ENCODE assay signal across 24 mouse cellular contexts in the genomic region with DNA sequence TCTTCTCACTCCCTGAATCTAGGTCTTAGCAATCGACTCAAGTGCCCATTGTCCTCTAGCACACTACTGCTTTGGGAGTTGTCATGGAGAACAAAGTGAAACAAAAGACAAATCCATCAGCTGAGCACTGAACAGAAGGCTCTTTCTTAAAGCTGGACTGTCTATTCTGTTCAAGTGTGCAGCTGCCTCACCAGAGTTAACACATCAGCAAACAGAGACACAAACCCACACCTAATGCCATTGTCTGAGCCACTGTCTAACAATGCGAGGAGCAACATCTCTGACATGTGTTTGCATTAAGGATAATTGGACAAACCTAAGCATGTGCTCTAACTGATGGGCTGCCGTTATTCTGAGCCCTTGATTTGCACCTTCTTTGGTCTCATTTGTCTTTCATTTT.
DNase-seq lines count a peak whose midpoint lies in the region; ATAC-seq lines count a peak whose summit lies in the region.
"Had no signal": no experiment of that assay in that cellular context is flagged by ENCODE, and none has a peak within 500 bp of the region (broad histone marks: within the 10 kb centered on the region; RNA-seq: fewer than 3 reads in every experiment).

No protein-coding gene starts in this region.

- H3K4me1 ChIP-seq in forebrain, embryonic 12.5 days: peaks cover 3% of the 10 kb centered on the region; the same call in 1 of the 2 replicates
- H3K4me1 ChIP-seq in forebrain, embryonic 10.5 days: peaks cover 4% of the 10 kb centered on the region; the same call in 1 of the 2 replicates
- H3K4me1 ChIP-seq in midbrain, embryonic 12.5 days: no peaks in the 10 kb centered on the region
- H3K4me1 ChIP-seq in midbrain, embryonic 16.5 days (ENCODE audit: control insufficient read depth, insufficient read depth, low read length): no peaks in the 10 kb centered on the region
- H3K4me1 ChIP-seq: forebrain, embryonic 13.5 days; kidney, embryonic 15.5 days; limb, embryonic 10.5 days; midbrain, embryonic 15.5 days; neural tube, embryonic 15.5 days had no signal

- no peaks in the 10 kb centered on the region for H3K27me3 ChIP-seq in forebrain, embryonic 12.5 days
- no peaks in the 10 kb centered on the region for H3K27me3 ChIP-seq in forebrain, embryonic 10.5 days (ENCODE audit: poor library complexity, severe bottlenecking)
- 0 out of 2 replicates have a peak, but pooled peaks cover 6% of the 10 kb centered on the region for H3K27me3 ChIP-seq in midbrain, embryonic 12.5 days
- no peaks in the 10 kb centered on the region for H3K27me3 ChIP-seq in midbrain, embryonic 16.5 days (ENCODE audit: control insufficient read depth, insufficient read depth, low read depth, low read length)
- H3K27me3 ChIP-seq: forebrain, embryonic 13.5 days; kidney, embryonic 15.5 days; midbrain, embryonic 15.5 days; neural tube, embryonic 15.5 days had no signal

- WGBS in forebrain, embryonic 12.5 days: 27% methylated on average over 3 of the region's 3 CpGs
- 38% methylated on average over 3 of the region's 3 CpGs for WGBS in forebrain, embryonic 10.5 days
- WGBS in midbrain, embryonic 12.5 days: 12% methylated on average over 3 of the region's 3 CpGs
- WGBS in midbrain, embryonic 16.5 days: 18% methylated on average over 3 of the region's 3 CpGs

- H3K36me3 ChIP-seq in forebrain, embryonic 12.5 days (replicated peaks): no peaks in the 10 kb centered on the region
- H3K36me3 ChIP-seq in forebrain, embryonic 10.5 days (replicated peaks): no peaks in the 10 kb centered on the region
- no peaks in the 10 kb centered on the region for H3K36me3 ChIP-seq in midbrain, embryonic 12.5 days
- H3K36me3 ChIP-seq in midbrain, embryonic 16.5 days (ENCODE audit: control insufficient read depth, insufficient read depth, low read length): no peaks in the 10 kb centered on the region
- H3K36me3 ChIP-seq: kidney, embryonic 15.5 days; limb, embryonic 10.5 days; midbrain, embryonic 15.5 days; neural tube, embryonic 15.5 days had no signal

- no peak overlapping the region for H3K9ac ChIP-seq in forebrain, embryonic 12.5 days
- no peak overlapping the region for H3K9ac ChIP-seq in midbrain, embryonic 12.5 days (replicated peaks)
- no peak overlapping the region for H3K9ac ChIP-seq in midbrain, embryonic 16.5 days (ENCODE audit: low read depth, low read length)
- H3K9ac ChIP-seq: forebrain, embryonic 13.5 days; kidney, embryonic 15.5 days; midbrain, embryonic 15.5 days; neural tube, embryonic 15.5 days had no signal

- H3K4me2 ChIP-seq in forebrain, embryonic 12.5 days: no peak overlapping the region
- H3K4me2 ChIP-seq in midbrain, embryonic 12.5 days (replicated peaks): no peak overlapping the region
- H3K4me2 ChIP-seq in midbrain, embryonic 16.5 days (ENCODE audit: low read length): no peak overlapping the region
- H3K4me2 ChIP-seq: forebrain, embryonic 13.5 days; kidney, embryonic 15.5 days; midbrain, embryonic 15.5 days; neural tube, embryonic 15.5 days had no signal

- no peak for DNase-seq in forebrain, embryonic 10.5 days (ENCODE audit: extremely low spot score, low spot score)
- DNase-seq in embryo, embryonic 10 days (ENCODE audit: low spot score): peak; percentile 47
- peak; percentile 72 for DNase-seq in retina, embryonic 14.5 days (ENCODE audit: low spot score)
- no peak for DNase-seq in left cerebral cortex, adult 8-10 months (ENCODE audit: low spot score in 2 of 2)
- no peak for DNase-seq in cerebellum, postnatal 36 days
- DNase-seq: adrenal gland, postnatal 14 days; cerebellum, adult 9-11 months; gastrocnemius, postnatal 36 days; heart, adult 2 months; heart, postnatal 36 days; kidney, adult 11 months; liver; lung, postnatal 4 days; thymus, adult 2 months; thymus, postnatal 4 days had no signal

- no peaks in the 10 kb centered on the region for H3K9me3 ChIP-seq in forebrain, embryonic 12.5 days
- H3K9me3 ChIP-seq in forebrain, embryonic 10.5 days: no peaks in the 10 kb centered on the region
- no peaks in the 10 kb centered on the region for H3K9me3 ChIP-seq in midbrain, embryonic 12.5 days
- no peaks in the 10 kb centered on the region for H3K9me3 ChIP-seq in midbrain, embryonic 16.5 days (replicated peaks; ENCODE audit: control insufficient read depth, low read length, poor library complexity, severe bottlenecking)
- H3K9me3 ChIP-seq: forebrain, embryonic 13.5 days; kidney, embryonic 15.5 days; limb, embryonic 10.5 days; midbrain, embryonic 15.5 days; neural tube, embryonic 15.5 days had no signal

- H3K4me3 ChIP-seq in forebrain, embryonic 12.5 days (replicated peaks): no peak overlapping the region
- H3K4me3 ChIP-seq in forebrain, embryonic 10.5 days: no peak overlapping the region
- no peak overlapping the region for H3K4me3 ChIP-seq in midbrain, embryonic 12.5 days
- no peak overlapping the region for H3K4me3 ChIP-seq in midbrain, embryonic 16.5 days (ENCODE audit: low read depth, low read length)
- H3K4me3 ChIP-seq: forebrain, embryonic 13.5 days; heart, adult 2 months; kidney, embryonic 15.5 days; limb, embryonic 10.5 days; midbrain, embryonic 15.5 days; myocyte; neural tube, embryonic 15.5 days had no signal

- no peak overlapping the region for H3K27ac ChIP-seq in forebrain, embryonic 12.5 days
- H3K27ac ChIP-seq in forebrain, embryonic 10.5 days: no peak overlapping the region
- H3K27ac ChIP-seq in midbrain, embryonic 12.5 days (replicated peaks): no peak overlapping the region
- H3K27ac ChIP-seq in midbrain, embryonic 16.5 days (ENCODE audit: low read length): no peak overlapping the region
- H3K27ac ChIP-seq: forebrain, embryonic 13.5 days; heart, adult 2 months; kidney, embryonic 15.5 days; limb, embryonic 10.5 days; midbrain, embryonic 15.5 days; neural tube, embryonic 15.5 days had no signal

- 0 out of 2 replicates have a peak, but pooled peaks have one; percentile 33 for ATAC-seq in forebrain, embryonic 12.5 days (ENCODE audit: low FRiP score)
- ATAC-seq in midbrain, embryonic 12.5 days (ENCODE audit: low FRiP score, low read depth): peak; percentile 54
- ATAC-seq in midbrain, embryonic 16.5 days: no peak
- ATAC-seq: forebrain, embryonic 13.5 days; midbrain, embryonic 15.5 days had no signal

Comparison
In these comparisons a context has a peak if more than half of its experiments do, and no peak if none do; other contexts are left out.
1. DNase-seq: peak in embryo, embryonic 10 days (single experiment) and retina, embryonic 14.5 days (single experiment); none in forebrain, embryonic 10.5 days (single experiment), left cerebral cortex, adult 8-10 months (0 of 2) and cerebellum, postnatal 36 days (0 of 2).